Mouse (Mus musculus) ES-CJ7 (cell line): ENCODE measurements around the gene Tkt.

Experiments
- DNase-seq: peaks from one replicate; pipeline ENCODE4 v3.0.0; 2011; ENCODE audit warnings: low read depth, low spot score

Gene Tkt

DNA sequence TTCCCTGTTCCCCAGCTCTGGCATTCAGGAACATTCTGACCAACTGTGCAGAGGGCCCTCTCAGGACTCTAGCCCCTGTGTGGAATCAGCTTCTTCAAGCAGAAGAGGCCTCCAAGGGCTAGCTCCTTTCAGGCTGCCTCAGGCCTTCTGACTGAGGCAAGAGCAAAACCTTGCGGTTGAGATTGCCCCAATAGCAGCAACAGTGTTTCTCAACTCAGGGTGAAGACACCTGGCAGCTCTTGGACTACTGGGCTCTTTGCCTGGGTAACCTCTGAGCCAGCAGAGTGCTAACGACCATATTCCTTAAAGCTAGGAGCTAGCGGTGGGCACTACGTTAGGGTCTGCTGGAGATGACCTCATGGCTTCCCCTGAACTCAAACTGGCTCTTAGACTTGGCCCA lies 5.0 kb downstream of the Tkt start:
- DNase-seq: no peak

GRCm38 (mm10) chr14:30556651-30557050 lies 8.5 kb downstream of the Tkt start:
- DNase-seq: no peak

- no peak for DNase-seq
These were observed 9.6 kb downstream of the Tkt start for GRCm38 (mm10) chr14:30557730-30558129.

- DNase-seq: peak; percentile 65
These were observed 11.2 kb downstream of the Tkt start for GRCm38 (mm10) chr14:30559321-30559850.

DNA sequence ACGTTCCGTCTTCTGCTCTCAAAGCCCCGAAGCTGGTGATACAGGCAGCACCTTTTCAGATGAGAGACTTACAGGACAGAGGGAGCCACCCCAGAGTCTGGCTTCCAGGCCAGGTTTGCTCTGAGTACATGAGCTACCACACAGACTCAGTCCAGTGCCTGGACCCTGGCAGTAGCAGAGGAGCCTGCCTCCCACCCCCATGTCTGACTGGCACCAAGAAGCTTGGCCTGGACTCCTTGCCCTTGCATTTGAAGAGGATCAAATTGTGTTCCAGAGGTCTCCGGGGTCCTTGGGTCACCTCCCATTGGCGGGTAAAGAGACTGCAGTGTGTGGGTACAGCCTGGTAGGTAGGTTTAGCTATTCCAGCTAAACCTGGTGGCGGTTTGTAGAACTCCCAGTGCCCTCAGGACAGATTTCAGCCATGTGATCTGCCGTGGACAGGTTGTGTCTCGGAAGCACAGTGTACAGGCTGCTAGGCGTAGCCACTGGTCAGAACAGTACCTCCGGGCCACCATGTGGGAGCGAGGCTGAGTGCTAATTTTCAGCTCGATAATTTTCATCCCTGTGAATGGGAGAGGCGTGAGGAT lies 12.7 kb downstream of the Tkt start:
- no peak for DNase-seq

DNA sequence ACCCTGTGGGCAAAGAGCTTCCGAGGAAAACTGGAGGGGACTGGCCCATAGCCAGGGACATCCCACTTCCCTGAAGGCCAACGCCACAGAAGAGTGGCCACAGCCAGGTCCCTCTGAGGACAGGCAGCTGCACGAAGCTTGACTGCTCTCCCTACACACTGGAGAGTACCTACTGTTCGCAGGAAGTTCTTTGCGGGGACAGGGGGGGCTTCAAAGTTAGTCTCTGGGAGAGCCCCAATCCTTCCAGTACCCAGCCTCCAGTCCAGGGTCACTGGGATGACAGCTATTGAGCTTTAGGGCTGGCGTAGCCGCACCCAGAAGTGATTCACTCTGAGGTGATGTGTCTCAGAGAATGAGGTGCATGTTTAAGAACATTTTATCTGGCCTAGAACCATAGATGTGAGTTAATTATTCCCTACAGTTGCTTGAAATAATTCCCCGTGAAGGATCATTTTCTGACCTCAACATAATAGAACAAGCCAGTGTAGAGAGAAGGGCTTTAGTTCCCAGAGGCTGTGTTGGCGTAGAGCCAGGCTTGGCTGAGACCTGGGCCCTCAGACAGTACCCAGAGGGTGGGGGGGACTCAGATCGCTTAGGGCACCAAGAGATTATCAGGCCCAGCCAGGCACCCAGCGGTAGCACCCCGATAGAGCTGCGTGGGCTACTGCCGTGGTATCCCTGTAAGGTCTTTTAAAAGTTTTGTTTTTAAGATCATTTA lies 13.5 kb downstream of the Tkt start:
- no peak for DNase-seq

DNA sequence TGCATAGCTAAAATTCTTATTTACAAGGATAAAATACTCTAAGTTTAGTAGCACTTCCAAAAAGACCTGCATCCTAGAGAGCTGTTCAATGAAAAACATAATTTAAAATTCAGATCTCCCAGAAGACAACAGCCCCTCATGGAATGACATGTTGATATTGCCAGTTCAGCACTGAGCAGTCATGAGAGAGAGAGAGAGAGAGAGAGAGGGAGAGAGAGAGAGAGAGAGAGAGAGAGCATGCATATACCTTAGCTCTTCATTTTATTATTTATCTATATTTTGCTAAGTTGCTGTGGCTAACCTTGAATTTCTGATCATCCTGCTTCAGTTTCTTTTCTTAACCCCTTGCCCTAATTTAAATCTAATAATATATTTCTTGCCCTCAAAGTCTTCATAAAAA lies 14.2 kb downstream of the Tkt start:
- DNase-seq: no peak

GRCm38 (mm10) chr14:30564451-30564850 lies 16.3 kb downstream of the Tkt start:
- DNase-seq: peak; percentile 64

DNA sequence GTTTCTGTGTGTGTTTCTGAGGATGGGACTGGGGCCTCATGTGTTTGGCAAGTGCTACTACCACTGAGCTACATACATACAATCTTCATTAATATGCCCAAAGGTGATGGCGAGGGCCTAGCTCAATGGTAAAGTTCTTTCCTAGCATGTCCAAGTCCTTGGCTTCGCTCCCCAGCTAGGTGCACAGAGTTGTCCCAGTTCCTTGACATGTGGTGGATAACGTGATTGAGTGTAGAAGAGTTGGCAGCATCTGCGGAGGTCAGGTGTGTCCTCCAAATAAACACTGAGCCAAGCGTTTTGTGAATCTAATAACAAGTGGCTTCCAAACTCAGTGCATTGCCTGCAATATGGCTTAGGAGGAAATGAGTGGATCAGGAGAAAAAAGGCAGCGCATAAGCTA lies 18.2 kb downstream of the Tkt start:
- no peak for DNase-seq

- peak; percentile 30 for DNase-seq
These were observed 19.9 kb downstream of the Tkt start for GRCm38 (mm10) chr14:30568016-30568415.

GRCm38 (mm10) chr14:30570303-30570702 lies 22.1 kb downstream of the Tkt start:
- DNase-seq: no peak

DNA sequence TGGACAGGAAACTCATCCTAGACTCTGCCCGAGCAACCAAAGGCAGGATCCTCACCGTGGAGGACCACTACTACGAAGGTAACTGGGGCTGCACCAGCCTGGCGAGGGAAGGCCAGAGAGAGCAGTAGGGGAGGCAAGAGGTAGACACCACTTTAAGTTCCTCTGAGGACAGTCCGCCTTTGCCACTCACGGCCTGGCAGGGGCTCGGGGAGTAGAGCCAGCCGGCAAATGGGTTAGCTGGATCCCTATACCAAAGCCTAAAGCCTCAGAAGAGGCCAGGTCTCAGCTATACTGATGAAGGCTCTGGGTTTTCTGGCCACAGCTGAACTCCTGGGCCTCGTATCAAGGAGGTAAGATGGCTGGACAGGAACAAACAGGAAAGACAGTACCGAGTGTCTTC lies 24.1 kb downstream of the Tkt start:
- DNase-seq: no peak

GRCm38 (mm10) chr14:30573235-30573634 lies 25.1 kb downstream of the Tkt start:
- DNase-seq: no peak

- DNase-seq: peak; percentile 74
These were observed 25.9 kb downstream of the Tkt start for GRCm38 (mm10) chr14:30573983-30574584.

DNA sequence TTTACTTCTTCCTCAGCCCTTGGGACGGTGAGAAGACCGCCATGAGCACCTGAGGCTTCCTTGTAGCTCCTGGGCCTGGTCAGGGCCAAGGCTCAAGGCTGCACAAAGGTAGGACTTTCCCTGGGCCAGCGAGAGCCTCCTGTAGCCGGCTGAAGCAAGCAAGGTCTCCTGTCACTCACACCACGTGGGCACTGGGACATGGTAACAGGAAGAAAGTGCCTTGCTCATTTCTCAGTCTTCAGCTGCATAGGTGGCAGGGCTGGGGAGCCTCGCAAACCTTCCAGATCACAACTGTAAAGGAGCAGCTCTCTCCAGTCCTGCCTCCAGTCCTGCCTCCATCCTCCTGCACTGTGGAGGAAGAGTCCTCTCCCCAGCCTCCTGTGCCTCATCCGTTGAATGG lies 27.6 kb downstream of the Tkt start:
- no peak for DNase-seq

- DNase-seq: no peak
These were observed 28.1 kb downstream of the Tkt start for GRCm38 (mm10) chr14:30576260-30576659.

- DNase-seq: peak; percentile 50
These were observed 29.3 kb downstream of the Tkt start for GRCm38 (mm10) chr14:30577303-30578062.

DNA sequence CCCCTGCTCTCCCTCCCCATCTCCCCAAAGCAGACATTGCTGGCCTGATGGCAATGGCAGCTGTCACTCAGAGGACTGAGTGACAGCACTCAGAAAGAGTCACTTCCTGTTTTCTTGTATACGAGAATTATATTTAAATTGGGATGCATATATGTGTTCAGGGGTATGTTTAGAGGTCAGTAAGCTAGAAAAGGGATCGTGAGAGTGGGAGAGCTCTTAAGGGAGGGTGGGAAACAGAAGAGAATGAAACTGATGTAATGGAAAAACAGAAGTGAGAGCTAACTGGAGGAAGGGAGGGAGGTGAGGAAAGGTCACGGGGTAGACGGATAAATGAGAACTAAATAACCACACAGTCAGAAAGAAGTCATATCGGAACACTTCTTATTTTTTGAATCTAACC lies 31.0 kb downstream of the Tkt start:
- no peak for DNase-seq

DNA sequence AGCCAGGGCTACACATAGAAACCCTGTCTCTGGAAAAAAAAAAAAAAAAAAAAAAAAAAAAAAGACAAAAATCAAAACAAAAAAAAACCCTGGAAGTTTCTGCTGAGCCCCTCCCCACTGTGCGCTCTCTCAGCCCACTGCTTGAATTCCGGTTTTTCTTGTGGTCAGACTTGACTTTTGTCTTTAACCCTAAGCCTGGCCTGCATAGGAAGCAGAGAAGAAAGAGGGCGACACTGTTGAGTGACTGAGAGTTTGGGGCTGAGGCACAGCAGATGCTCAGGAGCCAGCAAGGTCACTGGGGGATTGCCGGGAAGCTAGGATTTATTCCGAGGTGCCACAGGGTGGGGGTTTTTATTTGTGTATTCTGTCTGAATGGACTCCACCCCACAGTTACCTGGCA lies 31.7 kb downstream of the Tkt start:
- peak; percentile 88 for DNase-seq

DNA sequence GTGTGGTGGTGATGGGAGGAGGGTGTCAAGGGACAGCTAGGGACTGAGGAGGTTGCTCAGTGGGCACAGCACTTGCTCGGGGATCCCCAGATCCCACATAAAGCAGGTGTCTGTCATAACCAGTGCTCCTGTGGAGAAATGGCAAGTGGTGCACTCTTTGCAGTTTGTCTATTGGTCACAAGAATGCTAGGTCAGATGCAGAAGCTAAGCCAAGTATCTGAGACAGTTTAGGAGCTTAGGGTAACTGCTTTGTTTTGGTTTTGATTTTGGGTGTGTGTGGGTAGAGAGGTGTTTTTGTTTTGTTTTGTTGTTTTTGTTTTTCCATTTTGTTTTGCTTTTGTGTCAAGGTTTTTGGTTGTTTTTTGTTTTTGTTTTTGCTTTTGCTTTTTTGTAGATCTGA lies 33.1 kb downstream of the Tkt start:
- no peak for DNase-seq

DNA sequence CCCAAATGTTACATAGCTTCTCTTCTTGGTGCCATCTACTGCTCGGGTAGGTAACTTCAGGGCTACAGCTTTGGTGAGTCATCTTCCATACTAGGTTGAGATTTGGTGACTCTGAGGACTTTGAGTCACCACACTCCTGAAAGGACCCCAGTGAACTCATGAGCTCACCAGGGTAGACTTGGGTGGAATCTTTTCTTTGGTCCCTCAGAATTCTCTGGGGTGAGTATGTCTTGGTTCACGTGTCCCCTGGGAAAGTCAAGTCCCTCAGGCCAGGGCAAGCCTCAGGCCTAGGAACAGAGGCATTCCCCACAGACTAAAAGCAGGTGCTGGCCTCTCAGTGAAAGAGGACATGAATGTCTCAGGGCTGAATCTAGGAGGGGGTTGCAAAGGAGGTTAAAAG lies 35.9 kb downstream of the Tkt start:
- no peak for DNase-seq
